Mouse (Mus musculus): Measurements from ENCODE around the gene Mtmr11. TPM values are rescaled to one million over a fixed set of nuclear protein-coding genes. Genes with fewer than 3 reads are reported as not detected.
A peak's percentile ranks its signal among the peaks of the same experiment; 100 is the strongest.
"Not testable (repeated sequence)": the region's sequence is repeated elsewhere in the genome, so short reads cannot be mapped to it uniquely, and the experiment has no call there.

Gene Mtmr11
- total RNA-seq, 2 experiments from 2014 or later: 4.3 to 12.0 TPM

DNA sequence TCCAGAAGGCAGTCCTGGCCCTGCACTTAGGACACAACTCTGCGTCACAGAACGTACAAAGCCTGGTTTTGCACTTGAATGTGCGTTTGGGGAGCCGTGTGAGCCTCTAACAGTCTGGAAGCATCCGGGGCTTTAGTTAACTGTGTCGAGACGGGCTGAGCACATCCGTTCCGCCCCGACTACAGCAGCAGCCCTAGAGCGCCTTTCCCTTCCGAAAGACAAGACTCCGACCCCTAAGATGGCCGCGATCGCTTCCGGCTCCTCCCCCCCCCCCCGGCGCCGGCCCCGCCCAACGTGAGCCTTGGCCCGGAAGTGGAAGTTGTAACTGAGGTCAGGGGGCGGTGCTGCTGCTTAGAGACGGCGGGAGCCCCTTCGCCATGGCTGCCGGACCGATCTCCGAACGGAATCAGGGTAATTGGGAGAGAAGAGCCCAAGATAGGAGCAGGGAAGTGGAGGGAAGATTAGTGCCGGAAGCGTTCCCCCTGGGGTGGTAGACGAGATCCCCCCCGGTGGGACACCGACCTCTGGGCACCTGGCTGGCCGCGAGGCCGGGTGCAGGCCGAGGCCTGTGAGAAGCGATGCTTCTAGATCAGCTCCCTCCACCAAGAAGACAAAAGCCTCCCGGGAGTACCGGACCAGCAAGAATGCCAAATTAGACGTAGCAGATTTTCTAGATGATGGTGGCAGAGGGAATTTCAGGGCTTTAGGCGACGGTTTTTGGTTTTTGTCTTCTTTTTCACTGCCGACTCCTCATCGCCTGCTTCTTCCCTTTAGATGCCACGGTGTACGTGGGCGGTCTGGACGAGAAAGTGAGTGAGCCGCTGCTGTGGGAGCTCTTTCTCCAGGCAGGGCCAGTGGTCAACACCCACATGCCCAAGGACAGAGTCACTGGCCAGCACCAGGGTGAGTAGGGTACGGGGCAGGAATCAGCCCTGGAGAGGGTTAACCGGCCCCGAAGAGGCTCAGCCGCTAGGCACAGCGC is 10.7 kb downstream of the Mtmr11 start, which contains the start of gene Sf3b4:
TSS of gene Sf3b4 (plus strand) at position 136 of the 982 bp plus-strand sequence.
- DNase-seq: peak; percentile 77

- DNase-seq: no peak
These were observed 11.4 kb downstream of the Mtmr11 start for GRCm38 (mm10) chr3:96173185-96173584.

- not testable (repeated sequence) for DNase-seq
These were observed 12.2 kb downstream of the Mtmr11 start for GRCm38 (mm10) chr3:96174042-96174441.

DNA sequence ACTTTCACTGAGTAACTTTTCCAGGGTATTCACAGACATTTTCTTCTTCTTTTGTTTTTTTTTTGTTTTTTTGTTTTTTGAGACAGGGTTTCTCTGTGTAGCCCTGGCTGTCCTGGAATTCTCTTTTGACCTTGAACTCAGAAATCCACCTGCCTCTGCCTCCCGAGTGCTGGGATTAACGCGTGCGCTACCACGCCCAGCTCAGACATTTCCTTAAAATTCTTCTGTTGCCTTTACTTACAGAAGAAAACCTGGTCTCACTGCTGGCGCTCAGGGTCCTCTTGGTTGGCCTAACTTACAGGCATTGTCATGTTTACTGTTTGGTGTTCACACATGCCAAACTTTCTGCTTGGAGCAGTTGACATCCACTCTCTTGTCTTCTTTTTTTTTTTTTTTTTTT is 13.4 kb downstream of the Mtmr11 start:
- no peak for DNase-seq

DNA sequence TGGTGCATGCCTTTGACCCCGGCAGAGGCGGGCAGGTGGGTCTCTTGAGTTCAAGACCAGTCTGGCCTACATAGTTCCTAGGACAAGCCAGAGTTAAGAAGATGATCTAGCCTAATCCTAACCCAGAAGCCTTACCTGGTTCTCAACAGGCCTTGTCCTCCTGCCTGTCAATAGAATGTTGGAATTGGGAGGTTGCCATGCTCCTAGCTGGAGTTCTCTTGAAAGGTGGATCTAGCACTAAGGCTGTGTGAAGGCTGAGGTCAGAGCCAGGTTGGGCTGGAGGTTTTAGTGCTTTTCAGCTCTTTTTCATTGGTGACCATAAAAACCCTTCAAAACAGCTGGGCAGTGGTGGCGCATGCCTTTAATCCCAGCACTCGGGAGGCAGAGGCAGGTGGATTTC is 16.6 kb downstream of the Mtmr11 start:
- DNase-seq: no peak

DNA sequence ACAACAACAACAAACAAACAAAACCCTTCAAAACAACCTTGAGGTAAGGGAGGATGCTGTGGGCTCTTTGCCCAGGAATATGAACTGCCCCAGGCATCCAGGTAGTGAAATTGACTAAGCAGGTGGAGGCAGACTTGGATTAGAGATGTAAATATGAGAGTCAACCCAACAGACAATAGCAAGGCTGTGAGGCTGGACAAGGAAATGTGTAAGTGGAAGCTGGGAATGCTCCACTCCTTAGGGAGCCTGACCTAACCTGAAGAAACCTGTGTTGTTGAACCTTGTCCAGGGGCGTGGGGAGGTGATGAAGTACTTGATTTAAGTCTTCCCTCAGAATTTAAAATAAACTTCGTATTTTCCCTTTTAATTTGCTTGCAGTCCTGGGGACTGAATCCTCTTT is 17.1 kb downstream of the Mtmr11 start:
- no peak for DNase-seq

DNA sequence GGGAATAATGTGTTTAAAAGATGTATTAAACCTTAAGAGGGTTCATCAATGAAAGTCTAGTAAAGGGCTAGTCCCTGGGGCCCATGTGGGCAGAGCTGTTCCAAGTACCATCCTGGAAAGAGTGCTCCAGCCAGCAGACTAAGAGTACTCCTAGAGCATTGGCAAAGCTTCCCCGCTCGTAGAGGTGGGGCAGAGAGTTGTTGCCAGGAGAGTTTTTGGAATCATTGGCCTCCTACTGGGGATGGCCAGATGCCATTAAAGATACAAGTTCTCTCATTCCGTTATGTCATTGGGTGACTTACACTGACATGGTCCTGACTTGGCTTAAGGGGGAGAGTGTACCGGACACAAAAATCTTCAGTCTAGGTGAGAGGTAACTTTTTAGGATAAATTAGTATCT is 17.7 kb downstream of the Mtmr11 start:
- DNase-seq: no peak

- DNase-seq: peak; percentile 48
These were observed 19.1 kb downstream of the Mtmr11 start, which contains the start of gene Sv2a for GRCm38 (mm10) chr3:96180727-96181477. Gene Sv2a, plus strand, starts transcription at chr3:96181151.

GRCm38 (mm10) chr3:96181510-96182381 is 19.9 kb downstream of the Mtmr11 start:
- no peak for DNase-seq

DNA sequence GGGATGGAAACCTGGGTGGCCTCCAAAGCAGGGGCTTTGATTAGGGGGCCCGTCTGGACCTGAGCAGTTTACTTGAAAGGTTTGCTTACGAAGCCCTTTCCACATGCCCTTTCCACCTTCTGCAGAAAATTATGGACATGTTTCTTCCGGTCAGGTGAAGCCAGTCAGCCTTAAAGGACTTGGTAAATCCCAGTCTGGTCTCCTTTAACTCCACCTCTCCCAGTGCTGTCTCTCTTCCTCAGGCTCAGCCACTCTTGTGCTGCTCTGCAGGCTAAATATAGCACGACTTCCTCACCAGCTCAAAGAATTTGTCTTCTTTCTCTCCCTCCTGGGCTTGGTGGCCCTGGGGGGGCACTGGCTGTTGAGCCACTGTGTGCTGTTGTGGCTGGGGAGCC is 20.6 kb downstream of the Mtmr11 start:
- DNase-seq: no peak

GRCm38 (mm10) chr3:96192977-96193376 is 31.2 kb downstream of the Mtmr11 start:
- DNase-seq: no peak

DNA sequence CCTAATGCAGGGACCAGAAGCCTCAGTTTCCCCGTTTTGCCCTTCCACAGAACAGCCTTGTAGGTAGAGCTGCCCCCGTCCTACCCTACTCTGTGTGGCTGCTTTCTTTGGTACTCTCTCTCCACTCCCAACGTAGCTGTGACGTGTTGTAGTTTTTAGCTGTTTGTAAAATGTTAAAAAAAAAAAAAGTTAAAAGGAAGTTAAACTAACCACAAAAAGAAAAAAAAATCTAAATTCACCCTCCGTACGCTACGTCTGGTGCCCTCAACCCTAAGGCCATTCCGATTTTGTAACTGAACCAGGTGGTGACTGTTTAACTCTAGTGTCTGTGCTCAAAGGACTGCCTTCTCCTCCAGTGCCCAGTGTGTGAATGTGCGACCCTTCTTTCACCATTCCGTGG is 33.2 kb downstream of the Mtmr11 start:
- DNase-seq: no peak

GRCm38 (mm10) chr3:96195616-96196313 is 34.0 kb downstream of the Mtmr11 start:
- DNase-seq: no peak

GRCm38 (mm10) chr3:96196437-96197128 is 34.8 kb downstream of the Mtmr11 start:
- DNase-seq: no peak

DNA sequence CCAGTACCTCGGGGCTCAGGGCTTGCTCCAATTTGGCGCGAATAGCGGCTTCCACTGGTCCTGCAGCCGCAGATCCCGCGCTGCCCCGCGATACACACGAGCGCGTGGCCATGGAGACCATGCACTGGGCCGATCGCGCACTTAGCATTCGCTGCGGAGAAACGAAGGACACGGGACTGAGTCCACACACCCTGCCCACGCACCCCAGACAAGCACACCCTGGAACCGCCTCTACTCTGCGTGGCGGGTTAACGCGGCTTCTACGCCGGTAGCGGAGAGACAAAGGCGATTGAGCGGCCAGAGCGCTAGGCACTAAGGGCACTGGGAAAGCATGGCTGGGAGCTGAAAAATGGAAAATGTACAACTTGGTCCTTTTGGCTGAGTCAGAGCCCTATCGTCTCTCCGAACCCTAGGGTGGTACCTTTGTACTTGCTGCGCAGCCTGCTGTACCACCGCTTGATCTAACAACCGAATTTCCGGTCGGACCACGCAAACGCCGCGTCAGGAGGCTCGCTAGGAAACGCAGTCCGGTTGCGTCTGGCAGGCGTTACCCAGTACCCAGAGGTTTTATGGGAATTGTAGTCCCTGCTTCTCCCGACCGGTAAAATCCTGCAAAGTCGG is 35.4 kb downstream of the Mtmr11 start:
- DNase-seq: peak; percentile 79

DNA sequence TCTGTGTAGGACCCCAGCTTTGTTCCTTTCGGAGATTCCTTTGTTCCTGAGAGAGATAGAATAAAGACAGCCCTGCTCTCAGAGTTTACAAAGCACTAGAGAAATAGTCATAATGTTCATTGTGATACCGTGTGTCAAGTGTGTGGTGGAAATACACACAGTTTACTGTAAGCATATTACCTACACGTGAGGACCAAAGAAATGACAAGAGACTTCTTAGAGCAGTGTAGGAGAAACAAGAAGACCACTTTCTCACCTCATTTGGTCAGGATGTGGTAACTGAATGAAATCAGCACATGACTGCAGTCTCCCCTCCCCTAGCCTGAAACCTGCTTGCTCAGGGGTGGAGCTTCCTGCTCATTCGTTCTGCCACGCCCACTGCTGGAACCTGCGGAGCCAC is 36.4 kb downstream of the Mtmr11 start:
- DNase-seq: no peak

DNA sequence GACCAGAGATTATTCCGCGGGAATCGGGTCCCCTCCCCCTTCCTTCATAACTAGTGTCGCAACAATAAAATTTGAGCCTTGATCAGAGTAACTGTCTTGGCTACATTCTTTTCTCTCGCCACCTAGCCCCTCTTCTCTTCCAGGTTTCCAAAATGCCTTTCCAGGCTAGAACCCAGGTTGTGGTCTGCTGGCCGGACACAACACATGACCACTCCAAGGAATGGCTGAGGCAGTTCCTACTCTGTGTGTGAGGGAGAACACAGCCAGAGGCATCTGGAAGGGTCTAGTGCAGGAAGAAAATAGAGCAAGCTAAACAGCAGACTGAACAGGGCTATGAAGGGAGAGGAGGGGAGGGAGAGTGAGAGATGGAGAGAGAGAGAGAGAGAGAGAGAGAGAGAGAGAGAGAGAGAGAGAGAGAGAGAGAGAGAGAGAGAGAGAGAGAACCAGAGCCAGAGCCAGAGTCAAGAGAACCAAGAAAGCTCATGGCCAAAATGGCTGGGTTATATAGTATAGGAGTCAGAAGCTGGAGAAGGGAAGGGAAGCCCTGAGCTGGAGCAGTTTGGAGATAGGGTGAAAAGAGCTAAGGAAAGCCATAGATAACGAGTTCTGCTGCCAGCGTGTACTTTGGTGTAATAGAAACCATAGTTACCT is 36.9 kb downstream of the Mtmr11 start:
- not testable (repeated sequence) for DNase-seq

DNA sequence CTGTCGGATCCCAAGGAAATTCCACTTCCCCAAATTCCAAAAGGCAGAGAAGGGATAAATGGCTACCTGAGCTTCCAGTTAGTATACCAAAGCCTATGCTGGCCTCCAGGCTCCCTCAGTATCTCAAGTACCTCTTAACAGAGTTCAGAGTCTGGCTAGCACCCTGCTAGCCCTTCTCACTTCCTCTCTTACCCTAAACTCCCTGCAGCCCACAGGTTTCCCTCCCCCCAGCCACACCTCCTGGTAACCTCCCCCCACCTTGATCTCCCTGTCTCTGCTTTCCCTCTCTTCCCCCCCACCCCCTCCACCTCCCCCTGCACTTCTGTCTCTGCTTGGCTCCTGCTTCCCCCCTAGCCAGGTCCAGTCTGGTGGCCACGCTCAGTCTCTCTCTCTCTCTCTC is 37.9 kb downstream of the Mtmr11 start:
- DNase-seq: no peak

DNA sequence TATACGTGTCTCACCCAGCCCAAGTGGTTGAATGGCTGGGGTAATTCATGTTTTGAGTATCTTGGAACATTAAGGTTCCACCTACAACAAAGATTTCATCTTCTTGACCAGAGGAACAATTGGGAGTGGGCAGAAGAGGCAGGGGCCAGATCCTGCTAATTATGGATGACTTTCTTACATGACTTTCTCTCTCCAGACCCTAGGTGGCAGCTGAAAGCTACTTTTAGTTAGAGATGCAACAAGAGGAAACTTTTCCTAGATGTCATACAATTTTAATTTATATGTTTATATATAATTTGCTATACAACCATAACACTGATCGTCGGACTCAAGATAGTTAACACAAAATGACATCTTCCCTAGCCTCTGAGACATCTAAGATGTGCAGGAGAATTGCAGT is 46.0 kb downstream of the Mtmr11 start:
- no peak for DNase-seq

- peak; percentile 34 for DNase-seq
These were observed 47.4 kb downstream of the Mtmr11 start for GRCm38 (mm10) chr3:96209242-96209641.
